Mouse (Mus musculus) CH12.LX (cell line): ENCODE results near the gene Fcmr. TPM values are rescaled to one million over a fixed set of nuclear protein-coding genes. Genes with fewer than 3 reads are reported as not detected.
A peak's percentile ranks its signal among the peaks of the same experiment; 100 is the strongest.

Source experiments
- DNase-seq: peaks from one replicate; pipeline ENCODE4 v3.0.0-alpha.2; 2013; ENCODE audit errors: extremely low read depth
- H3K27ac ChIP-seq: 2 replicates; pipeline ENCODE4 v1.5.1; 2012; ENCODE audit warnings: low read depth, mild to moderate bottlenecking, control low read depth, moderate library complexity; ENCODE audit not compliant: insufficient read depth
- H3K27me3 ChIP-seq: replicated peaks from 2 replicates; pipeline ENCODE3; 2012; ENCODE audit warnings: inconsistent platforms
- H3K36me3 ChIP-seq, 2 experiments: replicated peaks in 1 of 2; 2 replicates each; pipeline versions ENCODE3 to v1.6.1; 2012; ENCODE audit warnings: inconsistent platforms in 1 of 2, low read length in 1 of 2, mild to moderate bottlenecking in 1 of 2, mixed read lengths in 1 of 2, moderate library complexity in 1 of 2; ENCODE audit not compliant: control insufficient read depth in 1 of 2, insufficient read depth in 1 of 2
- H3K4me1 ChIP-seq, 2 experiments: 2 replicates each; pipeline ENCODE4 v1.6.1; 2012; ENCODE audit warnings: inconsistent platforms in 1 of 2, moderate library complexity in 1 of 2; ENCODE audit not compliant: insufficient read depth in 2 of 2, control insufficient read depth in 1 of 2
- H3K4me2 ChIP-seq: 2 replicates; pipeline ENCODE4 v1.6.1; 2012; ENCODE audit warnings: low read depth, mild to moderate bottlenecking, control low read depth; ENCODE audit not compliant: poor library complexity, insufficient read depth, severe bottlenecking
- H3K4me3 ChIP-seq, 3 experiments: fragments of 150-350 bp in 1 of 3; sonication (generic) in 1 of 3; replicated peaks in 1 of 3; 2 replicates each; pipeline versions ENCODE3 to v1.5.1; 2011 to 2012; ENCODE audit warnings: low read depth in 2 of 3, low read length in 2 of 3, mild to moderate bottlenecking in 2 of 3, moderate library complexity in 2 of 3, control low read depth in 1 of 3, improper control_type of control experiment in 1 of 3, inconsistent platforms in 1 of 3, mixed read lengths in 1 of 3; ENCODE audit not compliant: poor library complexity in 1 of 3
- H3K79me2 ChIP-seq: replicated peaks from 2 replicates; pipeline ENCODE4 v1.6.1; 2012; ENCODE audit warnings: mild to moderate bottlenecking, moderate library complexity; ENCODE audit not compliant: control insufficient read depth, poor library complexity, insufficient read depth, severe bottlenecking; ENCODE audit errors: extremely low read depth
- H3K9ac ChIP-seq: 2 replicates; pipeline ENCODE4 v1.6.1; 2012; ENCODE audit warnings: low read depth, mild to moderate bottlenecking, control low read depth, moderate library complexity; ENCODE audit not compliant: insufficient read depth
- H3K9me3 ChIP-seq: replicated peaks from 2 replicates; pipeline ENCODE3; 2012; ENCODE audit warnings: low read length, inconsistent platforms, mixed read lengths
- CTCF ChIP-seq, 2 experiments: IDR thresholded peaks in 1 of 2; conservative IDR thresholded peaks in 1 of 2; 2 replicates each; pipeline ENCODE4 v1.5.1; 2011 to 2012; ENCODE audit warnings: low read depth in 2 of 2, low read length in 2 of 2, improper control_type of control experiment in 1 of 2, inconsistent platforms in 1 of 2, mild to moderate bottlenecking in 1 of 2, moderate library complexity in 1 of 2
- EP300 ChIP-seq: IDR thresholded peaks from 2 replicates; pipeline ENCODE4 v1.6.1; 2011; ENCODE audit warnings: low read length, improper control_type of control experiment
- GABPA ChIP-seq: IDR thresholded peaks from 2 replicates; pipeline ENCODE4 v1.6.1; 2012; ENCODE audit warnings: low read depth, low read length, improper control_type of control experiment, inconsistent platforms; ENCODE audit not compliant: insufficient replicate concordance
- IRF4 ChIP-seq: IDR thresholded peaks from 2 replicates; pipeline ENCODE4 v1.6.1; 2014; ENCODE audit warnings: low read depth, mild to moderate bottlenecking, inconsistent platforms, low read length, improper control_type of control experiment
- JUN ChIP-seq: IDR thresholded peaks from 2 replicates; pipeline ENCODE4 v1.6.1; 2011; ENCODE audit warnings: low read depth, mild to moderate bottlenecking, low read length, improper control_type of control experiment, moderate library complexity; ENCODE audit not compliant: insufficient read depth
- JUND ChIP-seq: conservative IDR thresholded peaks from 2 replicates; pipeline ENCODE4 v1.6.1; 2011; ENCODE audit warnings: low read depth, low read length, improper control_type of control experiment
- MXI1 ChIP-seq: IDR thresholded peaks from 2 replicates; pipeline ENCODE4 v1.6.1; 2011; ENCODE audit warnings: mild to moderate bottlenecking, low read depth, low read length, improper control_type of control experiment
- RAD21 ChIP-seq: IDR thresholded peaks from 2 replicates; pipeline ENCODE4 v1.6.1; 2011; ENCODE audit warnings: low read depth, mild to moderate bottlenecking, low read length, improper control_type of control experiment, moderate library complexity
- SIN3A ChIP-seq: IDR thresholded peaks from 2 replicates; pipeline ENCODE4 v1.6.1; 2012; ENCODE audit warnings: low read length, improper control_type of control experiment, inconsistent platforms
- SMC3 ChIP-seq: IDR thresholded peaks from 2 replicates; pipeline ENCODE4 v1.6.1; 2011; ENCODE audit warnings: low read depth, low read length, improper control_type of control experiment
- UBTF ChIP-seq: IDR thresholded peaks from 2 replicates; pipeline ENCODE4 v1.6.1; 2012; ENCODE audit warnings: low read depth, mild to moderate bottlenecking, inconsistent platforms, low read length, improper control_type of control experiment, moderate library complexity
- ZC3H11A ChIP-seq: IDR thresholded peaks from 2 replicates; pipeline ENCODE4 v1.6.1; 2012; ENCODE audit warnings: low read depth, mild to moderate bottlenecking, inconsistent platforms, low read length, improper control_type of control experiment
- ZNF384 ChIP-seq: IDR thresholded peaks from 2 replicates; pipeline ENCODE4 v1.6.1; 2012; ENCODE audit warnings: low read depth, low read length, improper control_type of control experiment, inconsistent platforms
- dilution Hi-C: fragments of 300-500 bp; cut with MboI; formaldehyde crosslinking; loops from 2 replicates; pipeline ENCODE4 v1.14.3; 2020; ENCODE audit warnings: low sequenced_read_pairs; ENCODE audit not compliant: extremely low pct_unique_long_range_greater_than_20kb, extremely low pct_ligation_motif_present
- in situ Hi-C: fragments of 300-500 bp; cut with MboI; formaldehyde crosslinking; loops from 3 replicates; pipeline ENCODE4 v1.14.3; 2019; ENCODE audit warnings: low sequenced_read_pairs, low pct_ligation_motif_present, low pct_unique_long_range_greater_than_20kb, mixed read lengths
- polyA plus RNA-seq: library from polyadenylated mRNA; unstranded; fragments of >175 nt; gene quantifications from 2 replicates; pipeline ENCODE4 v1.2.1, GENCODE M21; 2012; ENCODE audit warnings: low read depth; ENCODE audit not compliant: insufficient read length
- total RNA-seq, 2 experiments: library from RNA; depleted of rRNA; stranded (reverse); fragments of 300-350 nt in 1 of 2; fragments of >200 nt in 1 of 2; gene quantifications; 2 replicates each; pipeline ENCODE4 v1.2.3; 2012 to 2014

Gene Fcmr
- total and polyA plus RNA-seq, 3 experiments: 0.21 to 0.96 (median 0.56) TPM

- no peak for TF ChIP-seq JUND
- no peak for TF ChIP-seq UBTF
- no peak for TF ChIP-seq RAD21
- in situ Hi-C loops: loop anchor here (5.0 kb wide), 1 partner anchor 47 kb away; no protein-coding TSS in a partner anchor
- dilution Hi-C loops: no loop called here
These were observed 30.1 kb upstream of the Fcmr start for GRCm38 (mm10) chr1:130835161-130835936.

GRCm38 (mm10) chr1:130838288-130838687 lies 27.2 kb upstream of the Fcmr start:
- Histone ChIP-seq H3K79me2 (no peaks in the 10 kb centered on the region), H3K4me3 (no peak overlapping the region), H3K4me2 (no peak overlapping the region), H3K27ac (no peak overlapping the region), H3K36me3 (no peaks in the 10 kb centered on the region), H3K9ac (no peak overlapping the region), H3K9me3 (no peaks in the 10 kb centered on the region), H3K4me1 (peaks cover 0 to 14% of the 10 kb centered on the region in 2 experiments; a peak in 2 of 4 replicates), H3K27me3 (no peaks in the 10 kb centered on the region)
- in situ Hi-C loops (loop anchor here (5.0 kb wide), 1 partner anchor 44 kb away; no protein-coding TSS in a partner anchor), dilution Hi-C loops (no loop called here)
- peak; percentile 21; the same call in 1 of the 2 replicates for TF ChIP-seq ZC3H11A
- TF ChIP-seq ZNF384: peak; percentile 47
- TF ChIP-seq EP300: peak; percentile 25; the same call in 1 of the 2 replicates
- peak; percentile 38 to 86; a peak in 2 of 4 replicates for TF ChIP-seq CTCF (conservative IDR thresholded peaks at IDR 0.05 in 1 of 2, IDR thresholded peaks at IDR 0.05 in 1 of 2; ENCODE audit: low read depth in 2 of 2, low read length in 2 of 2)
- no peak for TF ChIP-seq UBTF
- 0 out of 2 replicates have a peak, but pooled peaks have one; percentile 14 for TF ChIP-seq JUN
- TF ChIP-seq RAD21: peak; percentile 79
- TF ChIP-seq SIN3A: no peak
- TF ChIP-seq GABPA: no peak
- TF ChIP-seq JUND: 0 out of 2 replicates have a peak, but pooled peaks have one; percentile 25
- no peak for TF ChIP-seq MXI1
- peak; percentile 88 for TF ChIP-seq SMC3
- peak; percentile 52; the same call in 1 of the 2 replicates for TF ChIP-seq IRF4
- peak; percentile 88 for DNase-seq

More at GRCm38 (mm10) chr1:130835161-130835936, 30.1 kb upstream of the Fcmr start:
- H3K9me3 ChIP-seq: no peaks in the 10 kb centered on the region
- DNase-seq: no peak
- H3K79me2 ChIP-seq: no peaks in the 10 kb centered on the region
- H3K4me3 ChIP-seq: no peak overlapping the region
- H3K27ac ChIP-seq: no peak overlapping the region
- no peaks in the 10 kb centered on the region for H3K27me3 ChIP-seq
- no peak overlapping the region for H3K4me2 ChIP-seq
- no peak overlapping the region for H3K9ac ChIP-seq
- no peaks in the 10 kb centered on the region for H3K36me3 ChIP-seq
- peaks cover 0 to 23% of the 10 kb centered on the region in 2 experiments; a peak in 2 of 4 replicates for H3K4me1 ChIP-seq
